ENCODE assay signal across 8 mouse cellular contexts in genomic region chr11:76577588-76578257, GRCm38 (mm10). TPM values are rescaled to one million over a fixed set of nuclear protein-coding genes. Genes with fewer than 3 reads are reported as not detected.
DNase-seq lines count a peak whose midpoint lies in the region; ATAC-seq lines count a peak whose summit lies in the region.

No protein-coding gene starts in this region.

- H3K27me3 ChIP-seq in intestine, embryonic 14.5 days (replicated peaks; ENCODE audit: control insufficient read depth, insufficient read depth, low read length), result no peaks in the 10 kb centered on the region
- H3K27me3 ChIP-seq in midbrain, embryonic 11.5 days (ENCODE audit: control insufficient read depth, insufficient read depth, low read length), result no peaks in the 10 kb centered on the region

- no peak overlapping the region for H3K9ac ChIP-seq in intestine, embryonic 14.5 days (ENCODE audit: low read length)
- H3K9ac ChIP-seq in midbrain, embryonic 11.5 days (ENCODE audit: low read length), result no peak overlapping the region

- intact Hi-C loops in left cerebral cortex, postnatal 10 days (cut with DNase I), result loop anchor here (10.0 kb wide), 3 partner anchors 53 to 123 kb away; no protein-coding TSS in a partner anchor

- no peaks in the 10 kb centered on the region for H3K4me1 ChIP-seq in intestine, embryonic 14.5 days (replicated peaks; ENCODE audit: control insufficient read depth, insufficient read depth, low read length)
- peaks cover 2% of the 10 kb centered on the region; the same call in 1 of the 2 replicates for H3K4me1 ChIP-seq in midbrain, embryonic 11.5 days (ENCODE audit: control insufficient read depth, insufficient read depth, low read length)

- H3K4me2 ChIP-seq in intestine, embryonic 14.5 days (ENCODE audit: low read length), result no peak overlapping the region
- no peak overlapping the region for H3K4me2 ChIP-seq in midbrain, embryonic 11.5 days

- ATAC-seq in intestine, embryonic 14.5 days (replicated peaks; ENCODE audit: low FRiP score, low TSS enrichment, low read depth), result peak; percentile 72; the same call in 1 of the 2 replicates
- ATAC-seq in midbrain, embryonic 11.5 days (ENCODE audit: low FRiP score), result peak; percentile 38; the same call in 1 of the 2 replicates

- H3K4me3 ChIP-seq in intestine, embryonic 14.5 days (ENCODE audit: low read depth, low read length), result no peak overlapping the region
- H3K4me3 ChIP-seq in midbrain, embryonic 11.5 days (ENCODE audit: low read depth, low read length), result no peak overlapping the region

- H3K27ac ChIP-seq in intestine, embryonic 14.5 days (ENCODE audit: low read depth), result no peak overlapping the region
- H3K27ac ChIP-seq in midbrain, embryonic 11.5 days (ENCODE audit: low read depth, low read length), result no peak overlapping the region

- peak; percentile 90 for DNase-seq in ZHBTc4 (ENCODE audit: low read depth, low spot score)
- DNase-seq in cerebellum, postnatal 14 days, result peak; percentile 96 to 98
- peak; percentile 93 to 95 for DNase-seq in frontal cortex, postnatal 36 days (ENCODE audit: low spot score in 2 of 2)
- DNase-seq in intestine, embryonic 14.5 days (ENCODE audit: low spot score), result peak; percentile 98
- DNase-seq in left cerebral cortex, postnatal 10 days (ENCODE audit: extremely low spot score in 1 of 2, low spot score in 2 of 2), result peak; percentile 89 to 92
- DNase-seq in midbrain, embryonic 11.5 days (ENCODE audit: low spot score, missing footprints), result peak; percentile 100
- DNase-seq in right cerebral cortex, postnatal 36 days (ENCODE audit: low spot score in 2 of 2), result peak; percentile 82 to 88
- DNase-seq in yolk sac, embryonic 10.5 days (ENCODE audit: low spot score), result peak; percentile 66

- H3K36me3 ChIP-seq in intestine, embryonic 14.5 days (ENCODE audit: control insufficient read depth, insufficient read depth, low read length), result no peaks in the 10 kb centered on the region
- no peaks in the 10 kb centered on the region for H3K36me3 ChIP-seq in midbrain, embryonic 11.5 days (ENCODE audit: control insufficient read depth, insufficient read depth, low read length)

- 0 out of 2 replicates have a peak, but pooled peaks cover 4% of the 10 kb centered on the region for H3K9me3 ChIP-seq in intestine, embryonic 14.5 days (ENCODE audit: control insufficient read depth, low read length)
- no peaks in the 10 kb centered on the region for H3K9me3 ChIP-seq in midbrain, embryonic 11.5 days (ENCODE audit: control insufficient read depth, low read length)

- WGBS in intestine, embryonic 14.5 days, result 31% methylated on average over 12 of the region's 12 CpGs
- WGBS in midbrain, embryonic 11.5 days, result 30% methylated on average over 12 of the region's 12 CpGs

RNA-seq across cellular contexts. Expression of gene Abr, which starts 44.4 kb away (rescaled TPM):
- polyA plus RNA-seq in intestine, embryonic 14.5 days (2014; fragmentation: Nextera tagmentation; extraction: Ambion mirVana), result 41.1 and 44.3 TPM in 2 replicates
- total RNA-seq in left cerebral cortex, postnatal 10 days (2021), result 100 to 1,000 TPM; 322 to 328 TPM
- 41.4 and 41.9 TPM in 2 replicates for polyA plus RNA-seq in midbrain, embryonic 11.5 days (2014; fragmentation: Nextera tagmentation; extraction: Ambion mirVana)
